Comparison of ENCODE assay signal across 24 mouse cellular contexts in genomic region chr19:59315308-59315707, GRCm38 (mm10). TPM values are rescaled to one million over a fixed set of nuclear protein-coding genes. Genes with fewer than 3 reads are reported as not detected.
DNase-seq lines count a peak whose midpoint lies in the region; ATAC-seq and TF ChIP-seq lines count a peak whose summit lies in the region.
"Had no signal": no experiment of that assay in that cellular context is flagged by ENCODE, and none has a peak within 500 bp of the region (broad histone marks: within the 10 kb centered on the region; RNA-seq: fewer than 3 reads in every experiment).

No protein-coding gene starts in this region.

- no peak for DNase-seq in forebrain, postnatal 0 days
- DNase-seq in kidney, postnatal 0 days (ENCODE audit: low spot score), result peak; percentile 24
- no peak for DNase-seq in kidney, adult 18-20 months
- peak; percentile 27 for DNase-seq in midbrain, postnatal 0 days (ENCODE audit: low spot score)
- DNase-seq in midbrain, embryonic 11.5 days (ENCODE audit: low spot score, missing footprints), result no peak
- DNase-seq in yolk sac, embryonic 10.5 days (ENCODE audit: low spot score), result no peak
- no peak for DNase-seq in cerebellum, adult 18-20 months
- DNase-seq: adrenal gland, postnatal 14 days; B cell, adult 2 months; cerebellum, adult 11 months; cerebellum, postnatal 14 days; embryo, embryonic 11 days; gastrocnemius, postnatal 25 days; heart, postnatal 10 days; layer of hippocampus, postnatal 36 days; lung, postnatal 36 days; thymus, postnatal 36 days had no signal

- H3K4me1 ChIP-seq in forebrain, postnatal 0 days (ENCODE audit: insufficient read depth), result no peaks in the 10 kb centered on the region
- H3K4me1 ChIP-seq in forebrain, embryonic 12.5 days, result no peaks in the 10 kb centered on the region
- H3K4me1 ChIP-seq in kidney, postnatal 0 days (replicated peaks; ENCODE audit: insufficient read depth, low read length), result no peaks in the 10 kb centered on the region
- no peaks in the 10 kb centered on the region for H3K4me1 ChIP-seq in midbrain, postnatal 0 days (ENCODE audit: insufficient read depth, low read length)
- no peaks in the 10 kb centered on the region for H3K4me1 ChIP-seq in midbrain, embryonic 11.5 days (ENCODE audit: control insufficient read depth, insufficient read depth, low read length)
- H3K4me1 ChIP-seq: embryonic facial prominence, embryonic 15.5 days; hindbrain, embryonic 12.5 days; intestine, embryonic 15.5 days; limb, embryonic 15.5 days; midbrain, embryonic 12.5 days; neural tube, embryonic 13.5 days had no signal

- ATAC-seq in forebrain, postnatal 0 days, result no peak
- no peak for ATAC-seq in forebrain, embryonic 12.5 days (ENCODE audit: low FRiP score)
- ATAC-seq in kidney, postnatal 0 days (replicated peaks; ENCODE audit: low FRiP score, low read depth), result no peak
- no peak for ATAC-seq in midbrain, postnatal 0 days (ENCODE audit: low FRiP score)
- no peak for ATAC-seq in midbrain, embryonic 11.5 days (ENCODE audit: low FRiP score)
- ATAC-seq: intestine, embryonic 15.5 days had no signal

- no peak overlapping the region for H3K9ac ChIP-seq in forebrain, postnatal 0 days
- no peak overlapping the region for H3K9ac ChIP-seq in forebrain, embryonic 12.5 days
- H3K9ac ChIP-seq in kidney, postnatal 0 days (ENCODE audit: low read depth, low read length), result no peak overlapping the region
- no peak overlapping the region for H3K9ac ChIP-seq in midbrain, postnatal 0 days (replicated peaks; ENCODE audit: low read length, poor library complexity, severe bottlenecking)
- H3K9ac ChIP-seq in midbrain, embryonic 11.5 days (ENCODE audit: low read length), result no peak overlapping the region
- H3K9ac ChIP-seq: embryonic facial prominence, embryonic 15.5 days; hindbrain, embryonic 12.5 days; intestine, embryonic 15.5 days; limb, embryonic 15.5 days; midbrain, embryonic 12.5 days; neural tube, embryonic 13.5 days had no signal

- no peak overlapping the region for H3K27ac ChIP-seq in forebrain, postnatal 0 days (ENCODE audit: low read depth, low read length)
- no peak overlapping the region for H3K27ac ChIP-seq in forebrain, embryonic 12.5 days
- no peak overlapping the region for H3K27ac ChIP-seq in kidney, postnatal 0 days
- no peak overlapping the region for H3K27ac ChIP-seq in midbrain, postnatal 0 days (ENCODE audit: low read depth, low read length)
- H3K27ac ChIP-seq in midbrain, embryonic 11.5 days (ENCODE audit: low read depth, low read length), result no peak overlapping the region
- H3K27ac ChIP-seq: embryonic facial prominence, embryonic 15.5 days; hindbrain, embryonic 12.5 days; intestine, embryonic 15.5 days; limb, embryonic 15.5 days; midbrain, embryonic 12.5 days; neural tube, embryonic 13.5 days had no signal

- H3K4me3 ChIP-seq in forebrain, postnatal 0 days (ENCODE audit: low read depth, low read length), result no peak overlapping the region
- no peak overlapping the region for H3K4me3 ChIP-seq in forebrain, embryonic 12.5 days (replicated peaks)
- no peak overlapping the region for H3K4me3 ChIP-seq in kidney, postnatal 0 days (replicated peaks; ENCODE audit: low read depth, low read length)
- H3K4me3 ChIP-seq in midbrain, postnatal 0 days (ENCODE audit: low read depth, low read length), result no peak overlapping the region
- H3K4me3 ChIP-seq in midbrain, embryonic 11.5 days (ENCODE audit: low read depth, low read length), result no peak overlapping the region
- H3K4me3 ChIP-seq: embryonic facial prominence, embryonic 15.5 days; hindbrain, embryonic 12.5 days; intestine, embryonic 15.5 days; limb, embryonic 15.5 days; midbrain, embryonic 12.5 days; neural tube, embryonic 13.5 days had no signal

- no peaks in the 10 kb centered on the region for H3K27me3 ChIP-seq in forebrain, postnatal 0 days (ENCODE audit: insufficient read depth, low read length)
- H3K27me3 ChIP-seq in forebrain, embryonic 12.5 days, result no peaks in the 10 kb centered on the region
- no peaks in the 10 kb centered on the region for H3K27me3 ChIP-seq in kidney, postnatal 0 days (ENCODE audit: insufficient read depth, low read length)
- no peaks in the 10 kb centered on the region for H3K27me3 ChIP-seq in midbrain, postnatal 0 days (ENCODE audit: insufficient read depth, low read length)
- no peaks in the 10 kb centered on the region for H3K27me3 ChIP-seq in midbrain, embryonic 11.5 days (ENCODE audit: control insufficient read depth, insufficient read depth, low read length)
- H3K27me3 ChIP-seq: embryonic facial prominence, embryonic 15.5 days; hindbrain, embryonic 12.5 days; intestine, embryonic 15.5 days; limb, embryonic 15.5 days; midbrain, embryonic 12.5 days; neural tube, embryonic 13.5 days had no signal

- TF ChIP-seq CTCF in forebrain, postnatal 0 days (IDR thresholded peaks at IDR 0.05; ENCODE audit: low read depth), result peak; percentile 47
- peak; percentile 46; the same call in 1 of the 2 replicates for TF ChIP-seq CTCF in kidney, postnatal 0 days (IDR thresholded peaks at IDR 0.05; ENCODE audit: low read depth)
- peak; percentile 58 for TF ChIP-seq CTCF in midbrain, postnatal 0 days (IDR thresholded peaks at IDR 0.05)

- H3K4me2 ChIP-seq in forebrain, postnatal 0 days (ENCODE audit: low read depth), result no peak overlapping the region
- no peak overlapping the region for H3K4me2 ChIP-seq in forebrain, embryonic 12.5 days
- no peak overlapping the region for H3K4me2 ChIP-seq in kidney, postnatal 0 days (ENCODE audit: low read length)
- H3K4me2 ChIP-seq in midbrain, postnatal 0 days (ENCODE audit: low read depth, low read length, poor library complexity, severe bottlenecking), result no peak overlapping the region
- H3K4me2 ChIP-seq in midbrain, embryonic 11.5 days, result no peak overlapping the region
- H3K4me2 ChIP-seq: embryonic facial prominence, embryonic 15.5 days; hindbrain, embryonic 12.5 days; intestine, embryonic 15.5 days; limb, embryonic 15.5 days; midbrain, embryonic 12.5 days; neural tube, embryonic 13.5 days had no signal

- H3K36me3 ChIP-seq in forebrain, postnatal 0 days (ENCODE audit: insufficient read depth), result no peaks in the 10 kb centered on the region
- H3K36me3 ChIP-seq in forebrain, embryonic 12.5 days (replicated peaks), result peaks cover 15% of the 10 kb centered on the region
- peaks cover 2% of the 10 kb centered on the region for H3K36me3 ChIP-seq in kidney, postnatal 0 days (ENCODE audit: insufficient read depth, low read length)
- no peaks in the 10 kb centered on the region for H3K36me3 ChIP-seq in midbrain, postnatal 0 days (ENCODE audit: insufficient read depth, low read length)
- H3K36me3 ChIP-seq in midbrain, embryonic 11.5 days (ENCODE audit: control insufficient read depth, insufficient read depth, low read length), result no peaks in the 10 kb centered on the region
- H3K36me3 ChIP-seq: embryonic facial prominence, embryonic 15.5 days; hindbrain, embryonic 12.5 days; intestine, embryonic 15.5 days had no signal

- H3K9me3 ChIP-seq in forebrain, postnatal 0 days (ENCODE audit: low read length), result no peaks in the 10 kb centered on the region
- H3K9me3 ChIP-seq in forebrain, embryonic 12.5 days, result no peaks in the 10 kb centered on the region
- H3K9me3 ChIP-seq in kidney, postnatal 0 days (replicated peaks; ENCODE audit: low read length), result no peaks in the 10 kb centered on the region
- H3K9me3 ChIP-seq in midbrain, postnatal 0 days (ENCODE audit: low read length), result no peaks in the 10 kb centered on the region
- H3K9me3 ChIP-seq in midbrain, embryonic 11.5 days (ENCODE audit: control insufficient read depth, low read length), result no peaks in the 10 kb centered on the region
- H3K9me3 ChIP-seq: embryonic facial prominence, embryonic 15.5 days; hindbrain, embryonic 12.5 days; intestine, embryonic 15.5 days; limb, embryonic 15.5 days; midbrain, embryonic 12.5 days; neural tube, embryonic 13.5 days had no signal

RNA-seq across cellular contexts. Expression of gene Rps12-ps3, which starts 6.8 kb away (rescaled TPM):
- 79.8 and 91.9 TPM in 2 replicates for total RNA-seq in forebrain, postnatal 0 days (2014; rRNA removed)
- 3.6 and 6.9 TPM in 2 replicates for polyA plus RNA-seq in forebrain, postnatal 0 days (2015; fragmentation: Nextera tagmentation; extraction: Ambion mirVana)
- 3.0 and 11.5 TPM in 2 replicates for polyA plus RNA-seq in forebrain, embryonic 12.5 days (2016; fragmentation: Nextera tagmentation; extraction: Ambion mirVana)
- 23.1 and 38.7 TPM in 2 replicates for polyA plus RNA-seq in kidney, postnatal 0 days (2015; fragmentation: Nextera tagmentation; extraction: Ambion mirVana)
- total RNA-seq in midbrain, postnatal 0 days (2014; rRNA removed), result 77.4 and 105 TPM in 2 replicates
- polyA plus RNA-seq in midbrain, postnatal 0 days (2015; fragmentation: Nextera tagmentation; extraction: Ambion mirVana), result 9.1 and 9.7 TPM in 2 replicates
- 15.1 and 25.5 TPM in 2 replicates for polyA plus RNA-seq in midbrain, embryonic 11.5 days (2014; fragmentation: Nextera tagmentation; extraction: Ambion mirVana)

RNA-seq across cellular contexts. Expression of gene Pdzd8, which starts 30.3 kb away (rescaled TPM):
- 40.5 and 47.6 TPM in 2 replicates for total RNA-seq in forebrain, postnatal 0 days (2014; rRNA removed)
- polyA plus RNA-seq in forebrain, postnatal 0 days (2015; fragmentation: Nextera tagmentation; extraction: Ambion mirVana), result 6.5 and 8.7 TPM in 2 replicates
- polyA plus RNA-seq in forebrain, embryonic 12.5 days (2016; fragmentation: Nextera tagmentation; extraction: Ambion mirVana), result 15.0 and 15.9 TPM in 2 replicates
- polyA plus RNA-seq in kidney, postnatal 0 days (2015; fragmentation: Nextera tagmentation; extraction: Ambion mirVana), result 8.1 and 8.8 TPM in 2 replicates
- 48.8 and 56.3 TPM in 2 replicates for total RNA-seq in midbrain, postnatal 0 days (2014; rRNA removed)
- 8.8 and 11.3 TPM in 2 replicates for polyA plus RNA-seq in midbrain, postnatal 0 days (2015; fragmentation: Nextera tagmentation; extraction: Ambion mirVana)
- polyA plus RNA-seq in midbrain, embryonic 11.5 days (2014; fragmentation: Nextera tagmentation; extraction: Ambion mirVana), result 12.9 and 13.4 TPM in 2 replicates

RNA-seq across cellular contexts. Expression of gene Slc18a2, which starts 54.6 kb away (rescaled TPM):
- total RNA-seq in forebrain, postnatal 0 days (2014; rRNA removed), result 7.8 and 9.3 TPM in 2 replicates
- 7.7 and 15.0 TPM in 2 replicates for polyA plus RNA-seq in forebrain, postnatal 0 days (2015; fragmentation: Nextera tagmentation; extraction: Ambion mirVana)
- polyA plus RNA-seq in forebrain, embryonic 12.5 days (2016; fragmentation: Nextera tagmentation; extraction: Ambion mirVana), result 22.1 and 27.7 TPM in 2 replicates
- 4.1 and 4.5 TPM in 2 replicates for polyA plus RNA-seq in kidney, postnatal 0 days (2015; fragmentation: Nextera tagmentation; extraction: Ambion mirVana)
- 21.4 and 21.7 TPM in 2 replicates for total RNA-seq in midbrain, postnatal 0 days (2014; rRNA removed)
- 19.5 TPM in 2 replicates for polyA plus RNA-seq in midbrain, postnatal 0 days (2015; fragmentation: Nextera tagmentation; extraction: Ambion mirVana)
- polyA plus RNA-seq in midbrain, embryonic 11.5 days (2014; fragmentation: Nextera tagmentation; extraction: Ambion mirVana), result 16.0 and 19.0 TPM in 2 replicates

Comparison
In these comparisons a context has a peak if more than half of its experiments do, and no peak if none do; other contexts are left out.
1. DNase-seq: peak in kidney, postnatal 0 days (single experiment) and midbrain, postnatal 0 days (single experiment); none in forebrain, postnatal 0 days (single experiment), kidney, adult 18-20 months (single experiment), midbrain, embryonic 11.5 days (single experiment), yolk sac, embryonic 10.5 days (single experiment) and cerebellum, adult 18-20 months (0 of 2).
2. Peak in every context shown above with its lines, with median percentiles within 50 percentile points of each other: CTCF ChIP-seq.